Mouse (Mus musculus) intestine, postnatal 0 days (tissue): ENCODE results near the gene 9130213A22Rik. TPM values are rescaled to one million over a fixed set of nuclear protein-coding genes. Genes with fewer than 3 reads are reported as not detected.

Source experiments
- ATAC-seq: fragments of 200-750 bp; cut with Nextera tagmentation; 2 replicates; pipeline ENCODE4 v1.8.0; 2017; ENCODE audit warnings: mild to moderate bottlenecking, moderate TSS enrichment, moderate library complexity
- H3K27ac ChIP-seq: fragments of 300-500 bp; sonication (generic); 2 replicates; pipeline ENCODE4 v1.5.1; 2014; ENCODE audit warnings: mild to moderate bottlenecking, low read depth, low read length, moderate library complexity
- H3K27me3 ChIP-seq: fragments of 300-500 bp; sonication (generic); replicated peaks from 2 replicates; pipeline ENCODE4 v1.6.1; 2014; ENCODE audit warnings: low read length, mixed read lengths; ENCODE audit not compliant: control insufficient read depth, insufficient read depth
- H3K36me3 ChIP-seq: fragments of 300-500 bp; sonication (generic); 2 replicates; pipeline ENCODE4 v1.6.1; 2014; ENCODE audit warnings: mild to moderate bottlenecking, moderate library complexity; ENCODE audit not compliant: control insufficient read depth, insufficient read depth
- H3K4me1 ChIP-seq: fragments of 300-500 bp; sonication (generic); replicated peaks from 2 replicates; pipeline ENCODE4 v1.6.1; 2014; ENCODE audit warnings: antibody characterized with exemption, low read length, mixed read lengths; ENCODE audit not compliant: control insufficient read depth, insufficient read depth
- H3K4me2 ChIP-seq: fragments of 300-500 bp; sonication (generic); replicated peaks from 2 replicates; pipeline ENCODE4 v1.6.1; 2014; ENCODE audit warnings: low read depth, mild to moderate bottlenecking, moderate library complexity
- H3K4me3 ChIP-seq: fragments of 300-500 bp; sonication (generic); 2 replicates; pipeline ENCODE4 v1.5.1; 2014; ENCODE audit warnings: low read depth, low read length
- H3K9ac ChIP-seq: fragments of 300-500 bp; sonication (generic); 2 replicates; pipeline ENCODE4 v1.6.1; 2014; ENCODE audit warnings: mild to moderate bottlenecking, low read depth, low read length
- H3K9me3 ChIP-seq: fragments of 300-500 bp; sonication (generic); 2 replicates; pipeline ENCODE4 v1.6.1; 2016; ENCODE audit warnings: mixed run types; ENCODE audit not compliant: control insufficient read depth
- CTCF ChIP-seq: sonication (generic); IDR thresholded peaks from 2 replicates; pipeline ENCODE4 v1.5.1; 2016; ENCODE audit warnings: low read depth, mild to moderate bottlenecking, control low read depth, antibody characterized with exemption, moderate library complexity
- WGBS: fragments of 180-500 bp; shearing (Covaris S2); extraction: QIAGEN DNeasy Blood & Tissue Kit; methylation state at CpG from one replicate; pipeline ENCODE4 v1.1.7; 2014; 5-methylcytosine and 5-hydroxymethylcytosine counted together
- polyA plus RNA-seq: library from polyadenylated mRNA; unstranded; fragments of >200 nt; fragmentation: Nextera tagmentation; extraction: Ambion mirVana; gene quantifications from 2 replicates; pipeline ENCODE4 v1.2.1, GENCODE M21; 2015

Gene 9130213A22Rik
- polyA plus RNA-seq, 1 experiment from 2014 or later: 0.12 TPM

DNA sequence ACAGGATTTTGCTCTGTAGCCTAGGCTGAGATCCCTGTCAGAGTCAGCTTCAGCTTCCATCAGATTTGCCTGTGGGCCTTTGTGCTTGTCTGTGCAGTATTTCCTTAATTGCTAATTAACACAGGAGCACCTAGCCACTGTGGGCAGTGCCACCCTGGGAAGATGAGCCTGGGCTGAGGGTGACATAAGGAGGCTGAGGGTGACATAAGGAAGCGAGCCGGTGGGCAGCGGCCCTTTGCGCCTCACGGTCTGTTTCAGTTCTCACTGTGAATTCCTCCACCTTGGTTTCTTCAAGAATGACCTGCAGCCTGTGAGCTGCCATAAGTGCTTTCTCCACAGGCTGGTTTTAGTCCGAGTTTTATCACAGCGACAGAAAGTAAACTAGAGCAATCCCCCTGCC is 40.8 kb downstream of the 9130213A22Rik start:
- H3K27me3 ChIP-seq: no peaks in the 10 kb centered on the region
- no peaks in the 10 kb centered on the region for H3K36me3 ChIP-seq
- H3K9ac ChIP-seq: no peak overlapping the region
- H3K27ac ChIP-seq: no peak overlapping the region
- no peaks in the 10 kb centered on the region for H3K4me1 ChIP-seq
- H3K9me3 ChIP-seq: no peaks in the 10 kb centered on the region
- 70% methylated on average over 7 of the region's 7 CpGs for WGBS
- no peak for ATAC-seq
- TF ChIP-seq CTCF: no peak
- H3K4me3 ChIP-seq: no peak overlapping the region
- H3K4me2 ChIP-seq: no peak overlapping the region

DNA sequence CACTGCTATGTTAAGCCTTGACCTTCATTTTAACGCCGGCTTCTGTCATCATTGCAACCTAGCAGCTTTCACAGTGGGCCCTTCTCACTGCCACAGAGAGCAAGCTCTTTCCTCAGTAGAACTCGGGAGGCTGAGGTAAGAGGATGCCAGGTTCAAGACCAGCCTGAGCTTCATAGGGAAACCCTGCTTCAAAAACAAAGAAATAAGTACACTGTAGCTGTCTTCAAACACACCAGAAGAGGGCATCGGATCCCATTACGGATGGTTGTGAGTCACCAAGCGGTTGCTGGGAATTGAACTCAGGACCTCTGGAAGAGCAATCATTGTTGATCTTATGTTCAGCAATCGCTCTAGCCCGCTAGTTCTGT is 41.5 kb downstream of the 9130213A22Rik start:
- no peaks in the 10 kb centered on the region for H3K4me1 ChIP-seq
- no peak overlapping the region for H3K4me2 ChIP-seq
- H3K9ac ChIP-seq: no peak overlapping the region
- WGBS: 89% methylated on average over 8 of the region's 8 CpGs
- ATAC-seq: no peak
- H3K4me3 ChIP-seq: no peak overlapping the region
- H3K27me3 ChIP-seq: no peaks in the 10 kb centered on the region
- H3K36me3 ChIP-seq: no peaks in the 10 kb centered on the region
- H3K9me3 ChIP-seq: no peaks in the 10 kb centered on the region
- no peak for TF ChIP-seq CTCF
- peak overlapping the region; percentile 78; the same call in 1 of the 2 replicates for H3K27ac ChIP-seq

DNA sequence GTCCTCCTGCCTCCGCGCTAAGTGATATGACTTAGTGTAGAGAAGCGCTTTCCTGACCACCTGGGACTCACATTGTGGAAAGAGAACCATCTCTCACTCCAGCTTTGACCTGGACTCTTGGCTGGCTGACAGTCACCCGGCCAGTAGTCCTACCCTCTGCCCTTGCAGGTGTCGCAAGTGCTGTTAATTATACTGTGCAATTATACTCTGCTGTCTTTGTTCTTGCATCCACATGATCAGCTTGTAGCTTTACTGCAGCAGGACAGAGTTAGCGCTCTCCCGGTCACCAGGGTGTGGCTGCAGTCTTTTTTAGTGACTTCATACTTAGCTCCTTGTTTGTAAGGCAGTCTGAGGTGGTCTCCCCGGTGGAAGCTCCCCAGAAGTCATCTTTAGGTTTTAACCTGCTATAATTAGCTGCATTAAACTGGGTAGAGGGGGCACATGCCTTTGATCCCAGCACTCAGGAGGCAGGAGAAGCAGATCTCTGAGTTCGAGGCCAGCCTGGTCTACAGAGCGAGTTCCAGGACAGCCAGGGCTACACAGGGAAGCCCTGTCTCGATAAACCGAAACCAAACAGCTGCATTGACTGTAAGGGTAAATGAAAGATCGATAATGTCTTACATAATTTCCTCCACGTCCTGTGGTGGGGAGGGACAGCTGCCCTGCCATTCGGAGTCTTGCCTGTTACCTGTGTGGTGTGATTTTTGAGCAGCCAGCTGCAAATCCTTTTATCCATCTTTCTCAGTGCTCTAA is 42.1 kb downstream of the 9130213A22Rik start:
- Histone ChIP-seq H3K9ac (no peak overlapping the region), H3K9me3 (no peaks in the 10 kb centered on the region), H3K36me3 (no peaks in the 10 kb centered on the region), H3K4me1 (no peaks in the 10 kb centered on the region), H3K27me3 (no peaks in the 10 kb centered on the region), H3K27ac (peak overlapping the region; percentile 78), H3K4me3 (no peak overlapping the region), H3K4me2 (no peak overlapping the region; the same call in 1 of the 2 replicates)
- peak; percentile 83 for ATAC-seq
- 63% methylated on average over 15 of the region's 15 CpGs for WGBS
- no peak for TF ChIP-seq CTCF

DNA sequence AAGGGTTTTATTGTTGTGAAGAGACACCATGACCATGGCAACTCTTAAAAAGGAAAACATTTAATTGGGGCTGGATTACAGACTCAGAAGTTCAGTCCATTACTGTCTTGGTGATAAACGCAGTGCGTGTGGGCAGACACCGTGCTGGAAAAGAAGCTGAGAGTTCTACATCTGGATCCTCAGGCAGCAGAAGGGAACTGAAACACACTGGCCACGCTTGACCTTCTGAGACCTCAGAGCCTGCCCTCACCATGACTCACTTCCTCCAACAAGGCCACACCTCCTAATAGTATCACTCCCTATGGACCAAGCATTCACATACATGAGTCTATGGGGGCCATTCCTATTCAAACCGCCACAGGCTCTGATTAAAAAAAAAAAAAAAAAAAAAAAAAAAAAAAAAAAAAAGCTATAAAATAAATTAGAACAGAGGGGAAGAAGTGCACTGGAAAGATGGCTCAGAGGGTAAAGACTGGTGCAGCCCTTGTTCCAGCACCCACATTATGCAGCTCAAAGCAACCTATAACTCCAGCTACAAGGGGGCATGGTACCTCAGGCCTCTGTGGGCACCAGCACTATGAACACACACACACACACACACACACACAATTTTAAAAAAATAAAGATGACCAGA is 43.5 kb downstream of the 9130213A22Rik start:
- no peak overlapping the region for H3K4me2 ChIP-seq
- WGBS: 72% methylated on average over 5 of the region's 5 CpGs
- H3K4me1 ChIP-seq: no peaks in the 10 kb centered on the region
- no peaks in the 10 kb centered on the region for H3K9me3 ChIP-seq
- ATAC-seq: no peak
- no peaks in the 10 kb centered on the region for H3K27me3 ChIP-seq
- H3K27ac ChIP-seq: no peak overlapping the region
- no peak overlapping the region for H3K4me3 ChIP-seq
- H3K36me3 ChIP-seq: no peaks in the 10 kb centered on the region
- no peak overlapping the region for H3K9ac ChIP-seq
- no peak for TF ChIP-seq CTCF

DNA sequence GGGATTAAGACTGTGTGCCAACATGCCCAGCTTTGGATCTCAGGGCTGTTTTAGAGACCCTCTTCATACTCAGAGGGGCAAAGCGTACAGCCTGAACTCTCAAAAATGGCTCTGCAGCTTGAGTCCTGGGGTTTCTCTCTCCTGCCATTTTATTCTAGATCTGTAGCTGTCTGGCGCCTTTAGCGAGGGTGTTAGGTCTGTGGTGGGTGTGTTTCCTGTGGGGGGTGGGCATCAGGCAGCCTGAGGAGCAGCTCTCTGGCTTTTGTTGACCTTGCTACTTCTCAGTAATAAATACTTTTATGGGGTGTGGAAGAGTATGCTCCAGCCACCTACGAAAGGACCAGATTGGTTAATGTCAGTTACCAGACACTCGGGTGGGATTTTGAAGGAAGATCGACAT is 44.3 kb downstream of the 9130213A22Rik start:
- 62% methylated on average over 6 of the region's 6 CpGs for WGBS
- H3K36me3 ChIP-seq: no peaks in the 10 kb centered on the region
- no peaks in the 10 kb centered on the region for H3K4me1 ChIP-seq

DNA sequence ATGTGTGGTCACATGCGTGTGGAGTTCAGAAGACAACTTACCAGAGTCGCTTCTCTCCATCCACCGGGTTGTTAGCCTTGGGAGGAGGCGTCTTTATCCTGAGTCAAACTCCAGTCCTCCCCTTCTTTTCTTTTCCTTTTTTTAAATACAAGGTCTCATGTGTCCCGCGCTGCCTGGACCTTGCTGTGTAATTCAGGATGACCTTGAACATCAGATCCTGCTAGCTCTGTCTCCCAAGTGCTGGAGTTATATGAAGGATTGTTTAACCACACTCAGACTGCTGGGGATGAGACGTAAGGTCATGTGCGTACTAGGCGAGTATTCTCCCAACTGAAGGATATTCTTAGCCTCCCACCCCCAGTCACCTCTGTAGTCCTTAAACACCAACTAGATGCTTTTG is 45.1 kb downstream of the 9130213A22Rik start:
- Histone ChIP-seq H3K4me1 (no peaks in the 10 kb centered on the region), H3K4me3 (no peak overlapping the region), H3K27ac (no peak overlapping the region), H3K9me3 (no peaks in the 10 kb centered on the region), H3K4me2 (no peak overlapping the region), H3K27me3 (no peaks in the 10 kb centered on the region), H3K9ac (no peak overlapping the region), H3K36me3 (no peaks in the 10 kb centered on the region)
- WGBS: 71% methylated on average over 9 of the region's 9 CpGs
- no peak for TF ChIP-seq CTCF
- ATAC-seq: no peak

More for the DNA sequence above, 44.3 kb downstream of the 9130213A22Rik start:
- Histone ChIP-seq H3K4me3 (no peak overlapping the region), H3K4me2 (no peak overlapping the region), H3K9me3 (no peaks in the 10 kb centered on the region), H3K27me3 (no peaks in the 10 kb centered on the region), H3K9ac (no peak overlapping the region), H3K27ac (no peak overlapping the region)
- no peak for ATAC-seq
- no peak for TF ChIP-seq CTCF
